Mouse (Mus musculus): ENCODE measurements at regions not wholly inside any gene's neighbourhood (a gene's known extent, or its start where the extent isn't known, plus 50 kb on each side); places are given as distances from the start of the nearest gene placed in this dataset.
A peak's percentile ranks its signal among the peaks of the same experiment; 100 is the strongest.

DNA sequence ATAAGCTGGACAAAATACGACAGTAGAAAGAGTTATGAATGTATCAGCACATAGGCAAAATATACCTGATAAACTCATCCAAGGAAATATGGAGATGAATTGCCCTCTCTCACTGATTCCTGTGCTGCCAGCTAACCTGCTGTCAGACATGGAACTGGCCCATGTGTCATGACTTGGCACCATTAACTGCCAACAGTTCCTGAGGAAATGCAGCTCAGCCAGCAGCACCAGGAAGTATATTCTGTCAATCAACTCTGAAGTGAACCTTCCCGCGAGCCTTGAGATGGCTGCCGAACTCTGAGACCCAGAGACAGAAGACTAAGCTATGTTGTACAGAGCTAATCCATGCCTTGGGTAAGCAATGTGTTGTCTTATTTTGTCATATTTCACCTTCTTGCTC is 292.4 kb downstream of the Klf6 start:
- Histone ChIP-seq H3K27ac (no peak overlapping the region), H3K4me3 (no peak overlapping the region), H3K27me3 (no peaks in the 10 kb centered on the region), H3K36me3 (no peaks in the 10 kb centered on the region), H3K4me1 (0 out of 2 replicates have a peak, but pooled peaks cover 2% of the 10 kb centered on the region), H3K9ac (no peak overlapping the region), H3K9me3 (no peaks in the 10 kb centered on the region), H3K4me2 (replicated peaks) (no peak overlapping the region)
- 85% methylated on average over 4 of the region's 4 CpGs for WGBS
- no peak for ATAC-seq (ENCODE audit: low FRiP score, low read depth)

GRCm38 (mm10) chr13:6156191-6156590 is 294.9 kb downstream of the Klf6 start:
- no peak for ATAC-seq (ENCODE audit: low FRiP score, low read depth)
- 0 out of 2 replicates have a peak, but pooled peaks cover 6% of the 10 kb centered on the region for H3K4me1 ChIP-seq
- no peak overlapping the region for H3K4me2 ChIP-seq (replicated peaks)
- no peak overlapping the region for H3K9ac ChIP-seq
- no peak overlapping the region for H3K4me3 ChIP-seq
- no peaks in the 10 kb centered on the region for H3K36me3 ChIP-seq
- no peaks in the 10 kb centered on the region for H3K9me3 ChIP-seq
- 78% methylated on average over 4 of the region's 4 CpGs for WGBS
- no peaks in the 10 kb centered on the region for H3K27me3 ChIP-seq
- no peak overlapping the region for H3K27ac ChIP-seq

- Histone ChIP-seq H3K9ac (no peak overlapping the region), H3K27ac (no peak overlapping the region), H3K4me2 (replicated peaks) (no peak overlapping the region), H3K4me1 (0 out of 2 replicates have a peak, but pooled peaks cover 6% of the 10 kb centered on the region), H3K4me3 (no peak overlapping the region), H3K27me3 (no peaks in the 10 kb centered on the region), H3K9me3 (no peaks in the 10 kb centered on the region), H3K36me3 (no peaks in the 10 kb centered on the region)
- ATAC-seq (ENCODE audit: low FRiP score, low read depth): 0 out of 2 replicates have a peak, but pooled peaks have one; percentile 37
- WGBS: 25% methylated on average over 3 of the region's 3 CpGs
Measured at GRCm38 (mm10) chr13:6157029-6157428, 295.7 kb downstream of the Klf6 start.

- WGBS: 41% methylated on average over 4 of the region's 4 CpGs
- no peaks in the 10 kb centered on the region for H3K36me3 ChIP-seq
- 0 out of 2 replicates have a peak, but pooled peaks cover 6% of the 10 kb centered on the region for H3K4me1 ChIP-seq
- H3K27me3 ChIP-seq: no peaks in the 10 kb centered on the region
- no peak overlapping the region for H3K9ac ChIP-seq
- H3K4me3 ChIP-seq: no peak overlapping the region
- H3K27ac ChIP-seq: no peak overlapping the region
- no peaks in the 10 kb centered on the region for H3K9me3 ChIP-seq
- peak; percentile 66; the same call in 1 of the 2 replicates for ATAC-seq (ENCODE audit: low FRiP score, low read depth)
- no peak overlapping the region for H3K4me2 ChIP-seq (replicated peaks)
Measured at GRCm38 (mm10) chr13:6157946-6158345, 296.7 kb downstream of the Klf6 start.

GRCm38 (mm10) chr13:6159412-6159811 is 298.1 kb downstream of the Klf6 start:
- no peak overlapping the region for H3K9ac ChIP-seq
- WGBS: 33% methylated on average over 2 of the region's 2 CpGs
- no peaks in the 10 kb centered on the region for H3K27me3 ChIP-seq
- no peak overlapping the region for H3K27ac ChIP-seq
- no peak overlapping the region for H3K4me2 ChIP-seq (replicated peaks)
- H3K9me3 ChIP-seq: no peaks in the 10 kb centered on the region
- ATAC-seq (ENCODE audit: low FRiP score, low read depth): peak; percentile 52; the same call in 1 of the 2 replicates
- no peaks in the 10 kb centered on the region for H3K36me3 ChIP-seq
- 0 out of 2 replicates have a peak, but pooled peaks cover 6% of the 10 kb centered on the region for H3K4me1 ChIP-seq
- H3K4me3 ChIP-seq: no peak overlapping the region

GRCm38 (mm10) chr13:6165916-6166315 is 304.6 kb downstream of the Klf6 start:
- no peaks in the 10 kb centered on the region for H3K4me1 ChIP-seq
- H3K27ac ChIP-seq: no peak overlapping the region
- H3K9ac ChIP-seq: no peak overlapping the region
- no peak overlapping the region for H3K4me2 ChIP-seq (replicated peaks)
- 76% methylated on average over 4 of the region's 4 CpGs for WGBS
- ATAC-seq (ENCODE audit: low FRiP score, low read depth): no peak
- H3K4me3 ChIP-seq: no peak overlapping the region
- H3K27me3 ChIP-seq: no peaks in the 10 kb centered on the region
- H3K36me3 ChIP-seq: no peaks in the 10 kb centered on the region
- H3K9me3 ChIP-seq: no peaks in the 10 kb centered on the region

DNA sequence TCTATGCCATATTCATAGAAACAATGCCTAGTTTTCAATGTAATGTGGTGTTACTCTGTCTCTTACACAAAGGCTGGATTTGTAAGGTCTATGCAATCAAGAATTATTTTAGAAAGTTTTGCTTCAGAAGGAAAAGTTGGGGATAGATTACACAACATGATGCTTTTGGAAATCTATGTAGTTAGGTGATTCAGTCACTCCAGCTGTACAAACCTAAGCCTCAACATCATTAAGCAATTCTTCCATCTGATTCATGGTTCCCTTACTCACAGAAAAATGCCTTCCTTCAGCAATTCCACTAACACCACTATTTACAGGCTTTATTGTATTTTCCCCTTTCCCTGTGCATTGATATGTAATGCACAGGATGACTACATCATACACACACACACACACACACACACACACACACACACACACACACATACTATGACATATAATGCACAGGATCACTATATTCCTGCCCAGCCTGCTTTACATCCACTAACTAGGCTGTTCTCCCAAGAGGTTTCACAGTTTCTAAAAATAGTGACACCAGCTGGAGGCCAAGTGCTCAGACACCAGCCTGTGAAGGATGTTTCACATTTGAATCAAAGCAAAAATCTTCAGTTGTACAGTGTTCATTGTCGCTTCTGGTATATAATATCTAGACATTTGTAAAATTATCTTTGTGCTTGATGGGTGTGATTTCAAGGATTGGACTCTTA is 305.9 kb downstream of the Klf6 start:
- no peak overlapping the region for H3K27ac ChIP-seq
- no peaks in the 10 kb centered on the region for H3K9me3 ChIP-seq
- no peak overlapping the region for H3K4me3 ChIP-seq
- no peak for ATAC-seq (ENCODE audit: low FRiP score, low read depth)
- 89% methylated on average over 1 of the region's 1 CpGs for WGBS
- no peaks in the 10 kb centered on the region for H3K27me3 ChIP-seq
- H3K4me1 ChIP-seq: 0 out of 2 replicates have a peak, but pooled peaks cover 3% of the 10 kb centered on the region
- H3K9ac ChIP-seq: no peak overlapping the region
- H3K4me2 ChIP-seq (replicated peaks): no peak overlapping the region
- H3K36me3 ChIP-seq: no peaks in the 10 kb centered on the region

- H3K27ac ChIP-seq: no peak overlapping the region
- ATAC-seq (ENCODE audit: low FRiP score, low read depth): no peak
- H3K27me3 ChIP-seq: no peaks in the 10 kb centered on the region
- 0 out of 2 replicates have a peak, but pooled peaks cover 3% of the 10 kb centered on the region for H3K4me1 ChIP-seq
- H3K4me3 ChIP-seq: no peak overlapping the region
- no peak overlapping the region for H3K4me2 ChIP-seq (replicated peaks)
- H3K9ac ChIP-seq: no peak overlapping the region
- no peaks in the 10 kb centered on the region for H3K36me3 ChIP-seq
- H3K9me3 ChIP-seq: no peaks in the 10 kb centered on the region
Measured at GRCm38 (mm10) chr13:6173095-6173494, 311.8 kb downstream of the Klf6 start.

DNA sequence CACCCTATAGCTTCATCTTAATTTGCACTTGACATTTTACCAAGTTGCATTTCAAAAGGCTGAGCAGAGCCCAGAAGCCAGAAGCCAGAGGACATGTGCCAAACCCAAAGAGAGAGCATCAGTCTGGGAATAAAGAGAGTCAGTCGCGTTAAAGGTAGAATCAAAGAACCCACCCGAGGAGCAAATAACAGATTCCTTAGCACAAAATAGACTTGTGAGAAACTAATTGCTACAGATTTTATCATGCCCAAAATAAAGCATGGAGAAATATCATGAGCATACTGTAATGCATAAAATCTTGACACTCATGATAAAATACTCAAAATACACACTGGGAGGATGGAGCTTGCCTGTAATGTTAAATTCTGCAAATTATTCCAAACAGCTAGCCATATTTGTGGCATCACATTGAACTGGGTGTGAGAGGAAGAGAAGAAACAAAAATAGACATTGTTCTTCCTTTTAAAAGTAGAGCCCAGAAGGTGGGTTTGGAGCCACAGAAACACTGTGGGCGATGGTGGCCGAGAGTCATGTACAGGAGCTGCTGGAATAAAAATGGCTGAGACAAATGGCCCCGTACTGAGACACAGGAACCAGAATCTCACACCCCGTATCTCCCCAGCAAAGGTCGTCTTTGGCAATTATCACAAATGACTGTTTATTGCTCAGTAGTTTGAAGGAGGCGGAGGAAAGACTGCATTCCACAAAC is 317.2 kb downstream of the Klf6 start:
- no peaks in the 10 kb centered on the region for H3K27me3 ChIP-seq
- ATAC-seq (ENCODE audit: low FRiP score, low read depth): no peak
- H3K9me3 ChIP-seq: no peaks in the 10 kb centered on the region
- H3K36me3 ChIP-seq: no peaks in the 10 kb centered on the region
- H3K4me2 ChIP-seq (replicated peaks): no peak overlapping the region
- no peak overlapping the region for H3K9ac ChIP-seq
- WGBS: 44% methylated on average over 9 of the region's 9 CpGs
- no peak overlapping the region for H3K27ac ChIP-seq
- H3K4me1 ChIP-seq: no peaks in the 10 kb centered on the region
- H3K4me3 ChIP-seq: no peak overlapping the region

GRCm38 (mm10) chr13:6189133-6189532 is 327.9 kb downstream of the Klf6 start:
- Histone ChIP-seq H3K4me2 (replicated peaks) (no peak overlapping the region), H3K27ac (no peak overlapping the region), H3K4me1 (peaks cover 16% of the 10 kb centered on the region), H3K27me3 (no peaks in the 10 kb centered on the region), H3K36me3 (no peaks in the 10 kb centered on the region), H3K9me3 (no peaks in the 10 kb centered on the region; the same call in 1 of the 2 replicates), H3K9ac (no peak overlapping the region), H3K4me3 (no peak overlapping the region)
- 85% methylated on average over 3 of the region's 3 CpGs for WGBS
- no peak for ATAC-seq (ENCODE audit: low FRiP score, low read depth)

DNA sequence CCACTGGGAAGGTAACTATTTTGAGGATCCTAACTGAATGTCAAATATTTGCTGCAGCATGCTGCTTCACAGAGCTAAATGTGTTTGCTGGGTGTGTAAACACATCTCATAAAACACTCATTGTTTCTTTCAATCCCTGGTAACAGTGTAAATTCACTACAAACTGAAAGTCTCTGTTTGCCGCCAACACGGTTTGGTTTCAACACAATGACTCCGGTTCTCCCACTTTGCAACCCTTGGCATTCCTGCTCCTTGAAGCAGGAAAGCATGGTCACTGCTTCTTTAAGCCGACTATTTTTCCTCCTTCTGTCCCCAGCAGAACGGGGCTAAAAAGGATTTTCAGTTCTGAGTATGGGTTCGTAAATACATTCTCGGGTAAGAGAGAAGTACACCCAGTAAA is 328.3 kb downstream of the Klf6 start:
- H3K4me2 ChIP-seq (replicated peaks): no peak overlapping the region
- H3K4me1 ChIP-seq: peaks cover 21% of the 10 kb centered on the region
- H3K9me3 ChIP-seq: no peaks in the 10 kb centered on the region; the same call in 1 of the 2 replicates
- H3K4me3 ChIP-seq: no peak overlapping the region
- H3K27me3 ChIP-seq: no peaks in the 10 kb centered on the region
- no peak overlapping the region for H3K9ac ChIP-seq
- H3K36me3 ChIP-seq: no peaks in the 10 kb centered on the region
- no peak for ATAC-seq (ENCODE audit: low FRiP score, low read depth)
- H3K27ac ChIP-seq: no peak overlapping the region
- WGBS: 52% methylated on average over 7 of the region's 7 CpGs

DNA sequence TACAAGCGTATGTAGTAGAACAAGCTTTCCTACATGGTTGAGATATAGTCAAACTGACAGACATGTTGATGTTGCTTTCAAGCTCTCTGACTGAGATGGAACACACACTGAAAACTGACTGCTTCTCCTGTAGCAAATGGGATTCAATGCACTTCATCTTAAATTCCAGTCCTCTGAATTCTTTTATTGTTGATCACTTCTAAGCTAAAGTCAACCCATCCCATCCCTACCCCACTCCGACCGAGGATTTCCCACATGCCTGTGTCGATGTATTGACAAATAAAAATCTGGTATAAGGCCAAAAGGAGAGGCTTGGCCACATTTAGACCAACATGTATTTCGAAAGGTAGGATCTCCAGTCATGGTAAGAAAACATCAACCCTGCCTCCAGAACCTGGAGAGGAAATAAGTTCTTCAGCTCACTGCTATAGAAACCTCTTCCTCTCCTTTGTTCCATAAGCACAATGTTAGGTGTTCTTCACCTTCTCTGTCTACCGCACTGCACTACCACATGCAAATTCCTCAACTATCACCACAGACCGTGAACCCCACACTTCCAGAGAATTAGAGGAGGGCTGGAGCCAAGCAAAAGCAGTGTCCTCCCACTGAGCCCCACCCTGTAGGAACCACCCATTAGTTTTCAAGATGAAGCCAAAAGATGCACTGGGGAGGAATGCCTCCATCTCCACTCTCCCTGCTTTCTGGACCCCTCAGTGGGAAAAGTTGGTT is 330.1 kb downstream of the Klf6 start:
- 90% methylated on average over 7 of the region's 7 CpGs for WGBS
- no peak overlapping the region for H3K4me2 ChIP-seq (replicated peaks)
- ATAC-seq (ENCODE audit: low FRiP score, low read depth): no peak

More for the DNA sequence above, 330.1 kb downstream of the Klf6 start:
- H3K4me1 ChIP-seq: peaks cover 21% of the 10 kb centered on the region
- H3K4me3 ChIP-seq: no peak overlapping the region
- H3K9ac ChIP-seq: no peak overlapping the region
- H3K27me3 ChIP-seq: no peaks in the 10 kb centered on the region
- H3K27ac ChIP-seq: no peak overlapping the region
- H3K9me3 ChIP-seq: no peaks in the 10 kb centered on the region; the same call in 1 of the 2 replicates
- no peaks in the 10 kb centered on the region for H3K36me3 ChIP-seq

All from limb, embryonic 13.5 days (tissue).